Mouse (Mus musculus) midbrain, embryonic 12.5 days (tissue): Measurements from ENCODE around the gene P2rx1. TPM values are rescaled to one million over a fixed set of nuclear protein-coding genes. Genes with fewer than 3 reads are reported as not detected.
A peak's percentile ranks its signal among the peaks of the same experiment; 100 is the strongest.

Experiments
- ATAC-seq: fragments of 200-750 bp; cut with Nextera tagmentation; 2 replicates; pipeline ENCODE4 v1.8.0; 2017; ENCODE audit warnings: low read depth, moderate TSS enrichment, moderate library complexity; ENCODE audit not compliant: low FRiP score
- H3K27ac ChIP-seq: fragments of 300-500 bp; sonication (generic); replicated peaks from 2 replicates; pipeline ENCODE4 v1.5.1; 2016; ENCODE audit warnings: mild to moderate bottlenecking
- H3K27me3 ChIP-seq: fragments of 300-500 bp; sonication (generic); 2 replicates; pipeline ENCODE4 v1.6.1; 2016; ENCODE audit warnings: mild to moderate bottlenecking
- H3K36me3 ChIP-seq: fragments of 300-500 bp; sonication (generic); 2 replicates; pipeline ENCODE4 v1.6.1; 2016
- H3K4me1 ChIP-seq: fragments of 300-500 bp; sonication (generic); 2 replicates; pipeline ENCODE4 v1.6.1; 2016
- H3K4me2 ChIP-seq: fragments of 300-500 bp; sonication (generic); replicated peaks from 2 replicates; pipeline ENCODE4 v1.6.1; 2016; ENCODE audit warnings: mild to moderate bottlenecking, moderate library complexity
- H3K4me3 ChIP-seq: fragments of 300-500 bp; sonication (generic); 2 replicates; pipeline ENCODE4 v1.5.1; 2016; ENCODE audit warnings: mild to moderate bottlenecking
- H3K9ac ChIP-seq: fragments of 300-500 bp; sonication (generic); replicated peaks from 2 replicates; pipeline ENCODE4 v1.6.1; 2016; ENCODE audit warnings: mild to moderate bottlenecking, moderate library complexity
- H3K9me3 ChIP-seq: fragments of 300-500 bp; sonication (generic); 2 replicates; pipeline ENCODE4 v1.6.1; 2016; ENCODE audit warnings: mild to moderate bottlenecking
- WGBS: fragments of 180-500 bp; shearing (Covaris S2); methylation state at CpG from one replicate; pipeline ENCODE4 v1.1.7; 2016; 5-methylcytosine and 5-hydroxymethylcytosine counted together
- polyA plus RNA-seq: library from polyadenylated mRNA; unstranded; fragments of >200 nt; fragmentation: Nextera tagmentation; extraction: Ambion mirVana; gene quantifications from 2 replicates; pipeline ENCODE4 v1.2.1, GENCODE M21; 2016

P2rx1 gene
- polyA plus RNA-seq, 1 experiment from 2014 or later, result 0.88 TPM

- peaks cover 27% of the 10 kb centered on the region for H3K27me3 ChIP-seq
- H3K27ac ChIP-seq, result no peak overlapping the region
- H3K36me3 ChIP-seq, result no peaks in the 10 kb centered on the region
- H3K4me2 ChIP-seq, result no peak overlapping the region
- no peak overlapping the region for H3K9ac ChIP-seq
- H3K4me3 ChIP-seq, result no peak overlapping the region
- no peak for ATAC-seq
- 0 out of 2 replicates have a peak, but pooled peaks cover 2% of the 10 kb centered on the region for H3K4me1 ChIP-seq
- no peaks in the 10 kb centered on the region for H3K9me3 ChIP-seq
- 82% methylated on average over 4 of the region's 4 CpGs for WGBS
Observed at GRCm38 (mm10) chr11:73014831-73015344, 16.0 kb downstream of the P2rx1 start.

- ATAC-seq, result no peak
- Histone ChIP-seq H3K4me3 (no peak overlapping the region), H3K27me3 (peaks cover 33% of the 10 kb centered on the region), H3K4me1 (0 out of 2 replicates have a peak, but pooled peaks cover 3% of the 10 kb centered on the region), H3K9me3 (no peaks in the 10 kb centered on the region), H3K4me2 (no peak overlapping the region), H3K36me3 (no peaks in the 10 kb centered on the region), H3K9ac (no peak overlapping the region), H3K27ac (no peak overlapping the region)
- WGBS, result 83% methylated on average over 5 of the region's 5 CpGs
Observed at GRCm38 (mm10) chr11:73015391-73016102, 16.6 kb downstream of the P2rx1 start.

- H3K27me3 ChIP-seq, result peaks cover 38% of the 10 kb centered on the region
- no peak overlapping the region for H3K4me3 ChIP-seq
- ATAC-seq, result no peak
- 77% methylated on average over 6 of the region's 6 CpGs for WGBS
- H3K27ac ChIP-seq, result no peak overlapping the region
- H3K9ac ChIP-seq, result no peak overlapping the region
- H3K36me3 ChIP-seq, result no peaks in the 10 kb centered on the region
- H3K9me3 ChIP-seq, result no peaks in the 10 kb centered on the region
- no peak overlapping the region for H3K4me2 ChIP-seq
- H3K4me1 ChIP-seq, result 0 out of 2 replicates have a peak, but pooled peaks cover 3% of the 10 kb centered on the region
Observed at GRCm38 (mm10) chr11:73016103-73016420, 17.2 kb downstream of the P2rx1 start.

DNA sequence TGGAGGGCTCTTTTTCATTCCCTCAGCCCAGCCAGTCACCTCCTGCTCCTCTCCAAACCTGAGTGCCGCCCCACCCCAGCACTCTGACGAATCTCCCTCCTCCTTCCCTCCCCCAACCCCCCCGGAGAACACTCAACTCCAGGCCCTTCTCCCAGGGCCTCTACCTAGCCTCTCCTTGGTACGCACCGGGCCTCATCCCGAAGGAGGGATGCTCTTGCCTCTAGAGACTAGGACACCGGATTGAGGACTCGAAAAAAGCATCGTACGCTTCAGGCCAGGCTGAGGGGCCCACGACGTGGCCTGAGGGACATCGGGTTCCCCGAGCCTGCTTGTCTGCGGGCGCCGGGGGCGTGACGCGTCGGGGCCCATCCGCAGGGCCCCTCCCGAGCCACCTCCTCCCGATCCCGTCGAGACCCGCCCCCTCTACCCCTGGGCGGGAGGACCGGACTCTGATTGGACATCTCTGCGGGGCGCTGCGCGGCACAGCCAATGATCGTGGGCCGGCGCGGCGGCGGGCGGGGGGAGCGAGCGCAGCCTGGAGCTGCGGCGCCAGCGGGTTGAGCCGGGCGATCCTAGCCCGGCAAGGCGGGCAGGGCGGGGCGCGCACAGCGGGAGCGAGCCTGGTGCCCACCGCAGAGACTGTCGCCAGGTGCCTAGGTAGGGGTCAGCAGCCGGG lies 19.7 kb downstream of the P2rx1 start, which contains the start of gene Camkk1:
Camkk1 (plus strand) TSS at position 538 of the 676 bp plus-strand sequence.
- WGBS, result under 1% methylated on average over 56 of the region's 57 CpGs
- Histone ChIP-seq H3K9me3 (no peaks in the 10 kb centered on the region), H3K36me3 (no peaks in the 10 kb centered on the region), H3K4me1 (0 out of 2 replicates have a peak, but pooled peaks cover 3% of the 10 kb centered on the region), H3K27ac (0 out of 2 replicates have a peak within 1 kb of the TSS, but pooled peaks have one; percentile 21), H3K4me2 (peak within 1 kb of the TSS; percentile 92), H3K27me3 (peaks cover 53% of the 10 kb centered on the region), H3K9ac (peak within 1 kb of the TSS; percentile 71), H3K4me3 (peak within 1 kb of the TSS; percentile 65)
- peak; percentile 96 for ATAC-seq

DNA sequence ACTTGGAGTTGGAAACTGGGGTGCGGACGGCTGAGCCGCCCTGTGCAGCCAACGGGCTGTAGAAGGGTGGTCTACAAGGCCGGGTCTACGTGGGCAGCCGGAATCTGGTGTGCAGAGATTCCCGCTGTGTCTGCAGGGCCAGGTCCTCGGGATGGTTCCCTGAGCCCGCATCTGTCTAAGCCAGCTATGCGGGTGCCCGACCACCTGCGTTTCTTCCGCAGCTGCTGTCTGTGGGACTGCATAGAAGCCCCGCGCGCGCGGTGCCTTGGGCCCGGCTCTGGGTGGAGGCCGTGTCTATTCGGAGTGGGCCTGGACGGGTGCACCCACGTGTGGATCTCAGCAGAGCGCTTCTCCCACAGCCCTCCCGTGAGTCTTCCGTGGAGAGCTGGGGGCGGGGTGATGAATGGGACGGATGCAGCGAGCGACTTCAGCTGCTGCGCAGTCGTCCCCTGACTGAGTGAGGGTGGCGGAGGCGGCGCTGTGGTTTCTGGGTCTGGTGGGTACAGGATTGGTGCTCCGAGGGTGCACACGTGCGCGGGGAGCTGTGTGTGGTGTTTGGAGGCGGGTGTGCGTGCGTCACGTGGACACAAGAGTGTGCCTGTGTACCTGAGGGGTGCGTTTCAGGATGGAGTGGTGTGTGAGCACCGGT lies 20.4 kb downstream of the P2rx1 start:
- Histone ChIP-seq H3K27me3 (peaks cover 53% of the 10 kb centered on the region), H3K36me3 (no peaks in the 10 kb centered on the region), H3K4me1 (peaks cover 3% of the 10 kb centered on the region; the same call in 1 of the 2 replicates), H3K9ac (peak overlapping the region; percentile 71), H3K27ac (0 out of 2 replicates have a peak overlapping the region, but pooled peaks have one; percentile 21), H3K4me2 (peak overlapping the region; percentile 92), H3K9me3 (no peaks in the 10 kb centered on the region), H3K4me3 (peak overlapping the region; percentile 65)
- under 1% methylated on average over 44 of the region's 46 CpGs for WGBS
- ATAC-seq, result peak; percentile 77

DNA sequence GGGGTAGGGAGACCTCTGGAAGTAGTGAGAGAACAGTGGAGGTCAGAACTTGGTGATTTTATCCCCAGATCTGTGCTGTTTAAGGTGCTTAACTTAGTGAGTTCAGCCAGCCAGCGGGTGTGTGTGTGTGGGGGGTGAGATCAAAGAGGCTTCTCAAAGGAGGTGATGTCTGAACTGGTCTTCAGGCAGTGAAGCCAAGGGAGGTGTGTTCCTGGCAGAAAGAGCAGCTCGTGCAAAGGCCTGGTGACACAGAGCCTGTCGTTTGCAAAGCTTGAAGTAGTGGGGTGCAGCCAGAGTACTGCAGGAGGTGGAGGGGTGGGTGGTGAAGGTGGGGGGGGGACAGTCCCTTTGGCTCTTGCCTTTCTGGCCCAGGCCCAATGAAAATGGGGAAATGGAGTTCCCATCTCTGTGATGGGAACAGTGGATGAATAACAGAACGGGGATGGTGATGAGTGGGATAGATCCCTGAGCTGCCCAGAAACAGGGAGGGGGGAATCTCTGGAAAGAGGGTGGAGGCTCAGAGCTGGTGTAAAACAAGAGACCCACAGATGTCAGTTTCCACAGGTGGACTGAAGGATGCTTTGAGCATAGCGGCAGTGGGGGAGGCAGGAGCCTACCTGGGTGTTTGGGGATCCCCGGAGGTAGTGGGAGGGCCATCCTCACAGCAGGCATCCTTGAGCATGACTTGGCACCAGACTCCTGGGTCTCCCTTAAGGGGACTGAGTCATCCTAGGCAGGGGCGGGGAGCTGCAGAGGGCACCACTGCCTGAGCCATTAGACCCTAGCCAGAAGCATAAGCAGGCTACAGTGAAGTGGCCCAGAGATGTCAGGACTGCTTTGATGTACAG lies 22.3 kb downstream of the P2rx1 start:
- no peak overlapping the region for H3K4me3 ChIP-seq
- no peak overlapping the region for H3K9ac ChIP-seq
- no peaks in the 10 kb centered on the region for H3K36me3 ChIP-seq
- no peak overlapping the region for H3K27ac ChIP-seq
- no peak for ATAC-seq
- 66% methylated on average over 7 of the region's 7 CpGs for WGBS
- peaks cover 7% of the 10 kb centered on the region; the same call in 1 of the 2 replicates for H3K4me1 ChIP-seq
- H3K27me3 ChIP-seq, result peaks cover 53% of the 10 kb centered on the region
- no peaks in the 10 kb centered on the region for H3K9me3 ChIP-seq
- no peak overlapping the region for H3K4me2 ChIP-seq

- no peaks in the 10 kb centered on the region for H3K9me3 ChIP-seq
- H3K27ac ChIP-seq, result no peak overlapping the region
- H3K9ac ChIP-seq, result no peak overlapping the region
- H3K36me3 ChIP-seq, result no peaks in the 10 kb centered on the region
- H3K4me2 ChIP-seq, result no peak overlapping the region
- WGBS, result 50% methylated on average over 9 of the region's 9 CpGs
- ATAC-seq, result no peak
- H3K4me3 ChIP-seq, result no peak overlapping the region
- peaks cover 7% of the 10 kb centered on the region; the same call in 1 of the 2 replicates for H3K4me1 ChIP-seq
- H3K27me3 ChIP-seq, result peaks cover 39% of the 10 kb centered on the region
Observed at GRCm38 (mm10) chr11:73023099-73023498, 24.2 kb downstream of the P2rx1 start.

- Histone ChIP-seq H3K36me3 (no peaks in the 10 kb centered on the region), H3K9ac (no peak overlapping the region), H3K27me3 (peaks cover 36% of the 10 kb centered on the region), H3K9me3 (no peaks in the 10 kb centered on the region), H3K27ac (no peak overlapping the region), H3K4me2 (no peak overlapping the region), H3K4me1 (peaks cover 7% of the 10 kb centered on the region; the same call in 1 of the 2 replicates), H3K4me3 (no peak overlapping the region)
- WGBS, result 26% methylated on average over 4 of the region's 4 CpGs
- no peak for ATAC-seq
Observed at GRCm38 (mm10) chr11:73023827-73024226, 24.9 kb downstream of the P2rx1 start.

- H3K9ac ChIP-seq, result no peak overlapping the region
- WGBS, result 59% methylated on average over 7 of the region's 7 CpGs
- peaks cover 7% of the 10 kb centered on the region; the same call in 1 of the 2 replicates for H3K4me1 ChIP-seq
- H3K36me3 ChIP-seq, result no peaks in the 10 kb centered on the region
- no peak overlapping the region for H3K4me3 ChIP-seq
- peaks cover 32% of the 10 kb centered on the region for H3K27me3 ChIP-seq
- no peak overlapping the region for H3K27ac ChIP-seq
- no peak overlapping the region for H3K4me2 ChIP-seq
- no peak for ATAC-seq
- no peaks in the 10 kb centered on the region for H3K9me3 ChIP-seq
Observed at GRCm38 (mm10) chr11:73024236-73024904, 25.5 kb downstream of the P2rx1 start.

DNA sequence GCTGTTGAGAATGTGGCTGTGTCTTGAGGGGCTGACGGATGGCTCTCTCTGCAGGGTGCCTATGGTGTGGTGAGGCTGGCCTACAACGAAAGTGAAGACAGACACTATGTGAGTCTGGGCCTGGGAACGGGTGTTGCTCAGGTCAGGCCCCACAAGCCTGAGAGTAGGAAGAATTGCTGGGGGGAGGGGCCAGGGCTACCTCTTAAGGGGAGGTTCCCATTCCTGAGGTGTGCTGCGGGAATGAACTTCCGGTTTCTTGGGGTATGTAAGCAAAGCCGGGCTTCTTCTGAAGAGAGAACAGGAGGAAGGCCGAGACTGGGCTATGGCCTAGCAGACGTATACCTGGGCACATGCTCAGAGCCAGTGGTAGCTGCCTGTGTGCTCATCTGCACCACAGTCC lies 28.1 kb downstream of the P2rx1 start:
- Histone ChIP-seq H3K9ac (no peak overlapping the region), H3K4me1 (peaks cover 13% of the 10 kb centered on the region), H3K9me3 (no peaks in the 10 kb centered on the region), H3K27me3 (peaks cover 13% of the 10 kb centered on the region), H3K27ac (no peak overlapping the region), H3K4me2 (no peak overlapping the region), H3K4me3 (no peak overlapping the region), H3K36me3 (no peaks in the 10 kb centered on the region)
- no peak for ATAC-seq
- WGBS, result 57% methylated on average over 8 of the region's 8 CpGs
